8 mouse cellular contexts compared by ENCODE assay signal in genomic region chr5:66077416-66077815, GRCm38 (mm10).
DNase-seq lines count a peak whose midpoint lies in the region; ATAC-seq and TF ChIP-seq lines count a peak whose summit lies in the region.

No protein-coding gene starts in this region.

- H3K4me2 ChIP-seq in kidney, postnatal 0 days (ENCODE audit: low read length): peak overlapping the region; percentile 34
- H3K4me2 ChIP-seq in forebrain, postnatal 0 days (ENCODE audit: low read depth): no peak overlapping the region

- H3K9ac ChIP-seq in heart, adult 2 months (ENCODE audit: low read depth, low read length): no peak overlapping the region
- H3K9ac ChIP-seq in kidney, postnatal 0 days (ENCODE audit: low read depth, low read length): no peak overlapping the region; the same call in 1 of the 2 replicates
- no peak overlapping the region for H3K9ac ChIP-seq in forebrain, postnatal 0 days

- peak; percentile 18 to 38 for DNase-seq in spleen, adult 18-20 months
- DNase-seq in spleen, adult 12 weeks (ENCODE audit: low spot score): no peak
- peak; percentile 69 to 81 for DNase-seq in heart, adult 2 months
- no peak for DNase-seq in kidney, postnatal 0 days (ENCODE audit: low spot score)
- peak; percentile 67 for DNase-seq in urinary bladder, postnatal 25 days (ENCODE audit: low spot score)
- no peak for DNase-seq in c-Kit-positive CD71-positive TER-119-positive erythroid progenitor cells, embryonic 14.5 days (ENCODE audit: low spot score)
- DNase-seq in forebrain, postnatal 0 days: no peak

- no peaks in the 10 kb centered on the region for H3K9me3 ChIP-seq in kidney, postnatal 0 days (replicated peaks; ENCODE audit: low read length)
- H3K9me3 ChIP-seq in forebrain, postnatal 0 days (ENCODE audit: low read length): no peaks in the 10 kb centered on the region

- H3K4me1 ChIP-seq in heart, adult 2 months (ENCODE audit: control insufficient read depth, insufficient read depth, low read length): no peaks in the 10 kb centered on the region; the same call in 1 of the 2 replicates
- 0 out of 2 replicates have a peak, but pooled peaks cover 13% of the 10 kb centered on the region for H3K4me1 ChIP-seq in kidney, postnatal 0 days (replicated peaks; ENCODE audit: insufficient read depth, low read length)
- H3K4me1 ChIP-seq in forebrain, postnatal 0 days (ENCODE audit: insufficient read depth): no peaks in the 10 kb centered on the region

- no peaks in the 10 kb centered on the region for H3K36me3 ChIP-seq in heart, adult 2 months (ENCODE audit: control insufficient read depth, insufficient read depth, low read length)
- no peaks in the 10 kb centered on the region for H3K36me3 ChIP-seq in kidney, postnatal 0 days (ENCODE audit: insufficient read depth, low read length)
- H3K36me3 ChIP-seq in macrophage (ENCODE audit: inconsistent target): no peaks in the 10 kb centered on the region
- no peaks in the 10 kb centered on the region for H3K36me3 ChIP-seq in forebrain, postnatal 0 days (ENCODE audit: insufficient read depth)

- TF ChIP-seq EP300 in heart, adult 2 months (IDR thresholded peaks at IDR 0.05; ENCODE audit: insufficient read depth, low read depth, low read length): no peak

- WGBS in heart, adult 2 months: 26% methylated on average over 10 of the region's 10 CpGs
- WGBS in kidney, postnatal 0 days: 11% methylated on average over 10 of the region's 10 CpGs
- 9% methylated on average over 10 of the region's 10 CpGs for WGBS in macrophage (ENCODE audit: missing documents)
- WGBS in forebrain, postnatal 0 days: 41% methylated on average over 10 of the region's 10 CpGs

- no peak for TF ChIP-seq CTCF in heart, adult 2 months (IDR thresholded peaks at IDR 0.05)
- TF ChIP-seq CTCF in kidney, postnatal 0 days (IDR thresholded peaks at IDR 0.05; ENCODE audit: low read depth): peak; percentile 13; the same call in 1 of the 2 replicates
- TF ChIP-seq CTCF in forebrain, postnatal 0 days (IDR thresholded peaks at IDR 0.05; ENCODE audit: low read depth): no peak

- intact Hi-C loops in heart, adult 2 months (cut with DNase I): no loop called here

- ATAC-seq in kidney, postnatal 0 days (replicated peaks; ENCODE audit: low FRiP score, low read depth): no peak
- no peak for ATAC-seq in forebrain, postnatal 0 days

- no peak for TF ChIP-seq POLR2A in heart, adult 2 months (IDR thresholded peaks at IDR 0.05; ENCODE audit: insufficient read depth, low read depth, low read length)

- H3K79me2 ChIP-seq in heart, adult 2 months (replicated peaks; ENCODE audit: control insufficient read depth, insufficient read depth, low read length): no peaks in the 10 kb centered on the region
- H3K79me2 ChIP-seq in macrophage (ENCODE audit: inconsistent target): peaks cover 95% of the 10 kb centered on the region

- no peak overlapping the region for H3K27ac ChIP-seq in heart, adult 2 months
- H3K27ac ChIP-seq in kidney, postnatal 0 days: peak overlapping the region; percentile 91
- peak overlapping the region; percentile 94 for H3K27ac ChIP-seq in macrophage
- no peak overlapping the region for H3K27ac ChIP-seq in forebrain, postnatal 0 days (ENCODE audit: low read depth, low read length)

- H3K27me3 ChIP-seq in heart, adult 2 months (ENCODE audit: control insufficient read depth, insufficient read depth, low read length): no peaks in the 10 kb centered on the region
- H3K27me3 ChIP-seq in kidney, postnatal 0 days (ENCODE audit: insufficient read depth, low read length): no peaks in the 10 kb centered on the region
- H3K27me3 ChIP-seq in forebrain, postnatal 0 days (ENCODE audit: insufficient read depth, low read length): no peaks in the 10 kb centered on the region

- no peak overlapping the region for H3K4me3 ChIP-seq in heart, adult 2 months
- H3K4me3 ChIP-seq in kidney, postnatal 0 days (replicated peaks; ENCODE audit: low read depth, low read length): no peak overlapping the region
- no peak overlapping the region for H3K4me3 ChIP-seq in macrophage (ENCODE audit: inconsistent target)
- H3K4me3 ChIP-seq in forebrain, postnatal 0 days (ENCODE audit: low read depth, low read length): no peak overlapping the region

Comparison
In these comparisons a context has a peak if more than half of its experiments do, and no peak if none do; other contexts are left out.
1. DNase-seq: peak in spleen, adult 18-20 months (2 of 2), heart, adult 2 months (2 of 2) and urinary bladder, postnatal 25 days (single experiment); none in spleen, adult 12 weeks (single experiment), kidney, postnatal 0 days (single experiment), c-Kit-positive CD71-positive TER-119-positive erythroid progenitor cells, embryonic 14.5 days (single experiment) and forebrain, postnatal 0 days (single experiment).
2. H3K27ac ChIP-seq: peak in kidney, postnatal 0 days (single experiment) and macrophage (single experiment); none in heart, adult 2 months (single experiment) and forebrain, postnatal 0 days (single experiment).